Mouse (Mus musculus) bone marrow, adult 2 months (tissue): ENCODE results near the gene Ube2j1.

ENCODE experiments used
- CTCF ChIP-seq: fragments of 200-500 bp; IDR thresholded peaks from 2 replicates; pipeline ENCODE4 v1.5.1; 2011; ENCODE audit warnings: low read length, control low read depth; ENCODE audit not compliant: control insufficient read depth, insufficient read depth
- POLR2A ChIP-seq: fragments of 200-500 bp; IDR thresholded peaks from 2 replicates; pipeline ENCODE4 v1.6.1; 2011; ENCODE audit warnings: low read depth, mild to moderate bottlenecking, control low read depth, low read length, borderline replicate concordance; ENCODE audit not compliant: control insufficient read depth

DNA sequence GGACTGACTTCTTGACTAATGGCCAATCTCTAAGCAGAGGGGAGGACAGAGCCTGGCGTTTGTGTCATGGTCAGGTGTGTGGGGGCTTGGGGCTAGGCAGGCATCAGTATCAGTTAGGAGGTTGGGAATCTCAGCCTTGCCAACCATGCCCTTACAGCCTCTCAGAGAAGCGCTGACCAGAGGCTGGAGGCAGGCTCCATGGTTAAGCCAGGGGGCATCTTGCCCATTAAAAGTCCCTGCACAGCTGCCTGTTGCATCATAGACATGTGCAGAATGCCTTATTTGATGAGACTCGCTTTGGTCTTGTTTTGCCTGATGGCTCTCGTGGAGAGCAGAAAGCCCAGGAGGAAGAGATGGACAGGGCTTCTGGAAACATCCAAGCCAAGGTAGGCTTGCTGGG lies 31.8 kb downstream of the Ube2j1 start, which contains the start of gene Gabrr2:
- TF ChIP-seq CTCF, result no peak
- TF ChIP-seq POLR2A, result no peak
